In genomic region chr4:125729305-125730220, GRCm38 (mm10) we compare ENCODE assay signal across 8 mouse cellular contexts.
A peak's percentile ranks its signal among the peaks of the same experiment; 100 is the strongest.
DNase-seq lines count a peak whose midpoint lies in the region; ATAC-seq and TF ChIP-seq lines count a peak whose summit lies in the region.

No protein-coding gene starts in this region.

- intact Hi-C loops in heart, adult 2 months (cut with DNase I) = no loop called here

- no peak overlapping the region for H3K27ac ChIP-seq in heart, embryonic 15.5 days
- no peak overlapping the region for H3K27ac ChIP-seq in heart, adult 2 months
- no peak overlapping the region for H3K27ac ChIP-seq in midbrain, embryonic 15.5 days

- H3K4me2 ChIP-seq in heart, embryonic 15.5 days = peak overlapping the region; percentile 49
- peak overlapping the region; percentile 48 for H3K4me2 ChIP-seq in midbrain, embryonic 15.5 days

- H3K9ac ChIP-seq in heart, embryonic 15.5 days = no peak overlapping the region
- no peak overlapping the region for H3K9ac ChIP-seq in heart, adult 2 months (ENCODE audit: low read depth, low read length)
- H3K9ac ChIP-seq in midbrain, embryonic 15.5 days = no peak overlapping the region

- peak overlapping the region; percentile 23; the same call in 1 of the 2 replicates for H3K4me3 ChIP-seq in heart, embryonic 15.5 days
- H3K4me3 ChIP-seq in heart, adult 2 months = no peak overlapping the region
- H3K4me3 ChIP-seq in midbrain, embryonic 15.5 days = peak overlapping the region; percentile 15

- H3K27me3 ChIP-seq in heart, embryonic 15.5 days = peaks cover 45% of the 10 kb centered on the region
- no peaks in the 10 kb centered on the region; the same call in 1 of the 2 replicates for H3K27me3 ChIP-seq in heart, adult 2 months (ENCODE audit: control insufficient read depth, insufficient read depth, low read length)
- 0 out of 2 replicates have a peak, but pooled peaks cover 5% of the 10 kb centered on the region for H3K27me3 ChIP-seq in midbrain, embryonic 15.5 days (replicated peaks)

- TF ChIP-seq POLR2A in heart, adult 2 months (IDR thresholded peaks at IDR 0.05; ENCODE audit: insufficient read depth, low read depth, low read length) = no peak

- no peak for TF ChIP-seq EP300 in heart, adult 2 months (IDR thresholded peaks at IDR 0.05; ENCODE audit: insufficient read depth, low read depth, low read length)

- WGBS in heart, embryonic 15.5 days = 9% methylated on average over 38 of the region's 38 CpGs
- WGBS in heart, adult 2 months = 12% methylated on average over 38 of the region's 38 CpGs
- 3% methylated on average over 38 of the region's 38 CpGs for WGBS in midbrain, embryonic 15.5 days

- H3K4me1 ChIP-seq in heart, embryonic 15.5 days (replicated peaks) = peaks cover 12% of the 10 kb centered on the region
- H3K4me1 ChIP-seq in heart, adult 2 months (ENCODE audit: control insufficient read depth, insufficient read depth, low read length) = no peaks in the 10 kb centered on the region
- H3K4me1 ChIP-seq in midbrain, embryonic 15.5 days = peaks cover 34% of the 10 kb centered on the region

- H3K36me3 ChIP-seq in heart, embryonic 15.5 days = no peaks in the 10 kb centered on the region
- no peaks in the 10 kb centered on the region for H3K36me3 ChIP-seq in heart, adult 2 months (ENCODE audit: control insufficient read depth, insufficient read depth, low read length)
- no peaks in the 10 kb centered on the region for H3K36me3 ChIP-seq in midbrain, embryonic 15.5 days (replicated peaks)

- no peak for DNase-seq in heart, adult 2 months
- peak; percentile 13 for DNase-seq in brain, adult 2 months (ENCODE audit: low read depth, low spot score)
- DNase-seq in forelimb bud, embryonic 11.5 days (ENCODE audit: low read depth, low spot score) = peak; percentile 46
- DNase-seq in cerebellum, adult 9-10 months = no peak
- DNase-seq in spleen, postnatal 14 days (ENCODE audit: low spot score in 2 of 2) = no peak
- no peak for DNase-seq in cerebellum, postnatal 4 days (ENCODE audit: low spot score in 2 of 2)

- no peak for TF ChIP-seq CTCF in heart, adult 2 months (IDR thresholded peaks at IDR 0.05)

- ATAC-seq in heart, embryonic 15.5 days (replicated peaks; ENCODE audit: insufficient number of reproducible peaks, insufficient read depth, low FRiP score, low read depth) = no peak
- ATAC-seq in midbrain, embryonic 15.5 days (replicated peaks) = peak; percentile 80

- H3K9me3 ChIP-seq in heart, embryonic 15.5 days (replicated peaks) = no peaks in the 10 kb centered on the region
- no peaks in the 10 kb centered on the region for H3K9me3 ChIP-seq in midbrain, embryonic 15.5 days

- H3K79me2 ChIP-seq in heart, adult 2 months (replicated peaks; ENCODE audit: control insufficient read depth, insufficient read depth, low read length) = no peaks in the 10 kb centered on the region

Comparison
In these comparisons a context has a peak if more than half of its experiments do, and no peak if none do; other contexts are left out.
1. DNase-seq: peak in brain, adult 2 months (single experiment) and forelimb bud, embryonic 11.5 days (single experiment); none in heart, adult 2 months (0 of 2), cerebellum, adult 9-10 months (single experiment), spleen, postnatal 14 days (0 of 2) and cerebellum, postnatal 4 days (0 of 2).